Mouse (Mus musculus) kidney, adult 18-20 months (tissue): Measurements from ENCODE around the gene Maco1.

Experiments used
- DNase-seq: peaks from one replicate; pipeline ENCODE4 v3.0.0; 2021

Gene Maco1

GRCm38 (mm10) chr4:134769081-134769811 is 83.9 kb downstream of the Maco1 start:
- no peak for DNase-seq

- no peak for DNase-seq
Measured at GRCm38 (mm10) chr4:134768226-134768888, 84.8 kb downstream of the Maco1 start.

- peak; percentile 87 for DNase-seq
Measured at GRCm38 (mm10) chr4:134767426-134768225, 85.5 kb downstream of the Maco1 start, which contains the start of gene Ldlrap1. Ldlrap1 (minus strand) TSS chr4:134768024.

GRCm38 (mm10) chr4:134766904-134767425 is 86.2 kb downstream of the Maco1 start:
- DNase-seq, result peak; percentile 48

GRCm38 (mm10) chr4:134766277-134766676 is 86.9 kb downstream of the Maco1 start:
- no peak for DNase-seq

GRCm38 (mm10) chr4:134764333-134764732 is 88.8 kb downstream of the Maco1 start:
- DNase-seq, result no peak

GRCm38 (mm10) chr4:134762360-134762759 is 90.8 kb downstream of the Maco1 start:
- no peak for DNase-seq

- DNase-seq, result peak; percentile 81
Measured at GRCm38 (mm10) chr4:134760793-134761201, 92.3 kb downstream of the Maco1 start.

GRCm38 (mm10) chr4:134760281-134760680 is 92.9 kb downstream of the Maco1 start:
- no peak for DNase-seq

- DNase-seq, result no peak
Measured at GRCm38 (mm10) chr4:134759564-134759963, 93.6 kb downstream of the Maco1 start.

- no peak for DNase-seq
Measured at GRCm38 (mm10) chr4:134758922-134759321, 94.2 kb downstream of the Maco1 start.

- DNase-seq, result no peak
Measured at GRCm38 (mm10) chr4:134758367-134758766, 94.8 kb downstream of the Maco1 start.

GRCm38 (mm10) chr4:134756953-134757352 is 96.2 kb downstream of the Maco1 start:
- no peak for DNase-seq

- no peak for DNase-seq
Measured at GRCm38 (mm10) chr4:134754941-134755340, 98.2 kb downstream of the Maco1 start.

- no peak for DNase-seq
Measured at GRCm38 (mm10) chr4:134754371-134754770, 98.8 kb downstream of the Maco1 start.

- DNase-seq, result no peak
Measured at GRCm38 (mm10) chr4:134753516-134754261, 99.5 kb downstream of the Maco1 start.

- DNase-seq, result no peak
Measured at GRCm38 (mm10) chr4:134752911-134753426, 100.2 kb downstream of the Maco1 start.
